Mouse (Mus musculus) thymus, postnatal 14 days (tissue): ENCODE data around the gene Snupn.
A peak's percentile ranks its signal among the peaks of the same experiment; 100 is the strongest.
"Not testable (repeated sequence)": the region's sequence is repeated elsewhere in the genome, so short reads cannot be mapped to it uniquely, and the experiment has no call there.

Source experiments
- DNase-seq: peaks from one replicate; pipeline ENCODE4 v3.0.0; 2021

The Snupn gene

GRCm38 (mm10) chr9:56936861-56937222 is 13.8 kb upstream of the Snupn start:
- no peak for DNase-seq

- peak; percentile 93 for DNase-seq
Measured at GRCm38 (mm10) chr9:56937223-56938160, 13.2 kb upstream of the Snupn start, which contains the start of gene Imp3. TSS of gene Imp3 (plus strand) at chr9:56937475.

- no peak for DNase-seq
Measured at GRCm38 (mm10) chr9:56938374-56938773, 12.3 kb upstream of the Snupn start.

GRCm38 (mm10) chr9:56947481-56947880 is 3.2 kb upstream of the Snupn start:
- peak; percentile 61 for DNase-seq

- not testable (repeated sequence) for DNase-seq
Measured at GRCm38 (mm10) chr9:56948699-56949098, 2.0 kb upstream of the Snupn start.

- DNase-seq, result peak; percentile 11
Measured at GRCm38 (mm10) chr9:56949767-56950166, 911 bp upstream of the Snupn start.

- DNase-seq, result no peak
Measured at GRCm38 (mm10) chr9:56953562-56953961, 2.9 kb downstream of the Snupn start.

- no peak for DNase-seq
Measured at GRCm38 (mm10) chr9:56956966-56957675, 6.4 kb downstream of the Snupn start.

- DNase-seq, result no peak
Measured at GRCm38 (mm10) chr9:56958689-56959088, 8.0 kb downstream of the Snupn start.

GRCm38 (mm10) chr9:56961591-56961990 is 10.9 kb downstream of the Snupn start:
- DNase-seq, result no peak

GRCm38 (mm10) chr9:56970158-56970557 is 19.5 kb downstream of the Snupn start:
- DNase-seq, result no peak

GRCm38 (mm10) chr9:56973960-56974524 is 23.4 kb downstream of the Snupn start:
- no peak for DNase-seq

GRCm38 (mm10) chr9:56975199-56975598 is 24.5 kb downstream of the Snupn start:
- DNase-seq, result no peak

GRCm38 (mm10) chr9:56980186-56980585 is 29.5 kb downstream of the Snupn start:
- DNase-seq, result no peak

GRCm38 (mm10) chr9:56981502-56981901 is 30.8 kb downstream of the Snupn start:
- no peak for DNase-seq

GRCm38 (mm10) chr9:56994286-56995197 is 43.9 kb downstream of the Snupn start, which contains the start of gene Ptpn9:
TSS of gene Ptpn9 (plus strand) at chr9:56994923.
- peak; percentile 88 for DNase-seq

- DNase-seq, result peak; percentile 49
Measured at GRCm38 (mm10) chr9:56995198-56996027, 44.7 kb downstream of the Snupn start.

- DNase-seq, result peak; percentile 7
Measured at GRCm38 (mm10) chr9:56996028-56996346, 45.3 kb downstream of the Snupn start.

- not testable (repeated sequence) for DNase-seq
Measured at GRCm38 (mm10) chr9:56997206-56997605, 46.5 kb downstream of the Snupn start.

- DNase-seq, result no peak
Measured at GRCm38 (mm10) chr9:57003011-57003410, 52.3 kb downstream of the Snupn start.

GRCm38 (mm10) chr9:57012393-57012792 is 61.7 kb downstream of the Snupn start:
- no peak for DNase-seq

- no peak for DNase-seq
Measured at GRCm38 (mm10) chr9:57012895-57013294, 62.2 kb downstream of the Snupn start.
